Comparison of ENCODE assay signal across 9 mouse cellular contexts in the genomic region with DNA sequence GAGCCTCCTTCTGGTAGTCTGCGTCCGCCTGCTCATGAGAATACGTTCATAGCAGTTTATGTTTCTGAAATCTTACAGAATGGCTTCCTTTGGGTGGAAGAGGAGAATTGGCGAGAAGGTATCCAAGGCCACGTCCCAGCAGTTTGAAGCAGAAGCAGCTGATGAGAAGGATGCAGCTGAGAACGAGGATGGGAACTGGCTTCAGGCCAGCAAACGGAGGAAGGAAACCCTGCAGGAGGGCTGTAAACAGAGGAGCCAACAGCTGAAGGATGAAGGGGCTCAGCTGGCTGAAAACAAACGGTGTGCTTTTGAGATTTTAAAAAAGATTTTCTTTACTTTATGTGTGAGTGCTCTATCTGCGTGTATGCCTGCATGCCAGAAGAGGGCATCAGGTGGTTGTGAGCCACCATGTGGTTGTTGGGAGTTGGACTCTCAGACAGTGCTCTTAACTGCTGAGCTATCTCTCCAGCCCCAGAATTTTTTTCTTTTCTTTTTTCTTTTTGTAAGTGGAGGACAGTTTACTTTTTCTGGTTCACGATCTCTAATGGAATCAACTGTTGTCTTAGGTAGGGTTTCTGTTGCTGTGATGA. TPM values are rescaled to one million over a fixed set of nuclear protein-coding genes. Genes with fewer than 3 reads are reported as not detected.
DNase-seq lines count a peak whose midpoint lies in the region; ATAC-seq and TF ChIP-seq lines count a peak whose summit lies in the region.
"Had no signal": no experiment of that assay in that cellular context is flagged by ENCODE, and none has a peak within 500 bp of the region (broad histone marks: within the 10 kb centered on the region; RNA-seq: fewer than 3 reads in every experiment).

No protein-coding gene starts in this region.

- ATAC-seq in erythroblast, adult 5-6 weeks (replicated peaks; ENCODE audit: low FRiP score, poor library complexity, severe bottlenecking): no peak

- DNase-seq in gastrocnemius, adult 2 months: peak; percentile 40
- DNase-seq in gastrocnemius, postnatal 25 days: no peak
- DNase-seq in left cerebral cortex, adult 2 months (ENCODE audit: extremely low spot score in 1 of 2, low spot score in 2 of 2): no peak
- no peak for DNase-seq in left cerebral cortex, adult 9 months (ENCODE audit: low spot score in 2 of 2)
- DNase-seq in ES-CJ7 (ENCODE audit: low read depth, low spot score): peak; percentile 24
- peak; percentile 58 to 66 for DNase-seq in kidney, postnatal 4 days
- DNase-seq in adrenal gland, adult 8-10 months: no peak

- TF ChIP-seq CTCF in gastrocnemius, adult 2 months (IDR thresholded peaks at IDR 0.05): peak; percentile 28; the same call in 1 of the 2 replicates
- TF ChIP-seq CTCF in left cerebral cortex, adult 2 months (IDR thresholded peaks at IDR 0.05): peak; percentile 33

- intact Hi-C loops in gastrocnemius, adult 2 months (cut with DNase I): no loop called here
- intact Hi-C loops in left cerebral cortex, adult 2 months (cut with DNase I): loop anchor here (5.0 kb wide), 1 partner anchor 893 kb away; no protein-coding TSS in a partner anchor

- H3K4me3 ChIP-seq in gastrocnemius, adult 2 months: no peak overlapping the region
- no peak overlapping the region for H3K4me3 ChIP-seq in left cerebral cortex, adult 2 months
- H3K4me3 ChIP-seq: liver, embryonic 15.5 days had no signal

- no peak overlapping the region for H3K27ac ChIP-seq in gastrocnemius, adult 2 months
- H3K27ac ChIP-seq in left cerebral cortex, adult 2 months: peak overlapping the region; percentile 12; the same call in 1 of the 2 replicates
- H3K27ac ChIP-seq: liver, embryonic 15.5 days had no signal

RNA-seq across cellular contexts. Expression of a gene that starts 4.3 kb away (rescaled TPM):
- 10 to 100 TPM; 61.6 to 67.4 TPM for total RNA-seq in gastrocnemius, adult 2 months (2021)
- 10 to 100 TPM; 39.3 to 48.5 TPM for total RNA-seq in gastrocnemius, postnatal 25 days (2021)
- 10 to 100 TPM; 90.7 to 95.1 TPM for total RNA-seq in left cerebral cortex, adult 2 months (2021)
- total RNA-seq in adrenal gland, adult 8-10 months (2022): 10 to 100 TPM; 61.4 to 94.8 (median 70.7) TPM
- total RNA-seq in erythroblast, adult 5-6 weeks (2015; ENCODE audit: low replicate concordance): 12.3 and 29.4 TPM in 2 replicates
- total RNA-seq in erythroblast, adult 5-6 weeks (2017; ENCODE audit: low replicate concordance): 26.4 and 28.4 TPM in 2 replicates

RNA-seq across cellular contexts. Expression of a gene that starts 45.9 kb away (rescaled TPM):
- 10 to 100 TPM; 10.0 to 12.7 TPM for total RNA-seq in gastrocnemius, adult 2 months (2021)
- total RNA-seq in gastrocnemius, postnatal 25 days (2021): 10 to 100 TPM; 11.5 to 11.6 TPM
- total RNA-seq in left cerebral cortex, adult 2 months (2021): 10 to 100 TPM; 20.1 to 21.7 TPM
- 10 to 100 TPM; 33.2 to 42.6 (median 37.3) TPM for total RNA-seq in adrenal gland, adult 8-10 months (2022)
- total RNA-seq in erythroblast, adult 5-6 weeks (2015; ENCODE audit: low replicate concordance): 13.6 and 19.8 TPM in 2 replicates
- 12.0 and 14.8 TPM in 2 replicates for total RNA-seq in erythroblast, adult 5-6 weeks (2017; ENCODE audit: low replicate concordance)

RNA-seq across cellular contexts. Expression of a gene that starts 54.4 kb away (rescaled TPM):
- total RNA-seq in gastrocnemius, adult 2 months (2021): 1 to 10 TPM; 1.2 to 1.9 TPM
- 1 to 10 TPM in 1 of 2 experiments, under 1 TPM in 1; 0.49 to 1.9 TPM for total RNA-seq in gastrocnemius, postnatal 25 days (2021)
- total RNA-seq in left cerebral cortex, adult 2 months (2021): 1 to 10 TPM; 1.1 to 1.2 TPM
- total RNA-seq in adrenal gland, adult 8-10 months (2022): 1 to 10 TPM; 1.4 to 2.2 (median 1.6) TPM
- total RNA-seq in erythroblast, adult 5-6 weeks (2015; ENCODE audit: low replicate concordance): 4.8 and 13.6 TPM in 2 replicates
- 2.0 and 3.7 TPM in 2 replicates for total RNA-seq in erythroblast, adult 5-6 weeks (2017; ENCODE audit: low replicate concordance)

Comparison
In these comparisons a context has a peak if more than half of its experiments do, and no peak if none do; other contexts are left out.
1. DNase-seq: peak in gastrocnemius, adult 2 months (single experiment), ES-CJ7 (single experiment) and kidney, postnatal 4 days (2 of 2); none in gastrocnemius, postnatal 25 days (single experiment), left cerebral cortex, adult 2 months (0 of 2), left cerebral cortex, adult 9 months (0 of 2) and adrenal gland, adult 8-10 months (single experiment).